Mouse (Mus musculus): ENCODE data around the gene Igsf21. TPM values are rescaled to one million over a fixed set of nuclear protein-coding genes. Genes with fewer than 3 reads are reported as not detected.

Igsf21 gene
- total and polyA plus RNA-seq, 2 experiments, result not detected

DNA sequence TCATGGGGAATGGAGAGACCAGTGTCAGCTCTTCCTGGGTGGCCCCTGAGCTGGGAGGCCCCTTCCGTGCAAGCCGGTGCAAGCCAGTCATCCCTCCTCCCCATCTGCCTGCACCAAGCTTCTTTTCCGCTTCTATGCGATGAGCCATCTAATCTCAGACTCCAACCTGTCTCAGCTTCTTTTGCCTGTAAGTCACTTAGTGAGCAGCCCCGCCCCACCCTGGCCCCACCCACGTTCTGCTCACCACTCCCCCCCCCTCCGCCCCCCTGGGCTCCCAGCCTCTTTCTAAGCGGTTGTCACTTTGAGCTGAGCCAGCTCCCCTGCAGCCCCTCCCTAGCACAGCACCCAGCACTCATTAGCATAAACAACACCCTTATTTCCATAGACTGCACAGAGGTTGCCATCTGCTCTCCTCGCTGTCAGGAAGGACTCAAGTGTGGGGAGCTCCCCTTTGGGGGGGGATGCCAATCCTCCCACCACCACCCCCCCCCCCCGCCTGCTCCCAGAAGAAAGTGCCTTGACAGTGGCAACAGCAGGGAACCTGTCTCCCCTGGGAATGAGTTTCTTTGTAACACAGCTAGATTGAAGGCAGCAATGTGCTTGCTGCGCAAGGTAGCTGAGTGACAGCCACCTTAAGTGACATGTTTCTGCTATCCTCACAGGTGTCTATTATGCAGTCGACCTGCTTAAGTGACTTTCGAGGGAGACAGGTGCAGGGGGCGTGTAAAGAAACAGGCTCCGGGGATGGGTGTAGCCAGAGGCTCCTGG lies 176.8 kb downstream of the Igsf21 start:
- H3K4me1 ChIP-seq (ENCODE audit: control insufficient read depth, insufficient read depth, low read length), result peaks cover 8% of the 10 kb centered on the region
- 36% methylated on average over 15 of the region's 15 CpGs for WGBS
- TF ChIP-seq CTCF (IDR thresholded peaks at IDR 0.05; ENCODE audit: low read depth, low read length) (no peak), POLR2A (IDR thresholded peaks at IDR 0.05; ENCODE audit: extremely low read depth, insufficient read depth, low read length) (no peak)

GRCm38 (mm10) chr4:140068468-140068867 lies 178.1 kb downstream of the Igsf21 start:
- H3K79me2 ChIP-seq (ENCODE audit: control insufficient read depth, insufficient read depth, low read length), result no peaks in the 10 kb centered on the region
- no peak overlapping the region for H3K9ac ChIP-seq (ENCODE audit: low read depth, low read length)
- H3K27ac ChIP-seq (replicated peaks; ENCODE audit: insufficient read depth, low read depth, low read length), result no peak overlapping the region
- H3K36me3 ChIP-seq (ENCODE audit: control insufficient read depth, insufficient read depth, low read length), result no peaks in the 10 kb centered on the region
- TF ChIP-seq POLR2A (IDR thresholded peaks at IDR 0.05; ENCODE audit: extremely low read depth, insufficient read depth, low read length), result no peak
- TF ChIP-seq CTCF (IDR thresholded peaks at IDR 0.05; ENCODE audit: low read depth, low read length), result no peak; the same call in 1 of the 2 replicates
- no peak overlapping the region for H3K4me3 ChIP-seq (ENCODE audit: insufficient read depth, low read depth, low read length)
- 95% methylated on average over 6 of the region's 6 CpGs for WGBS
- no peaks in the 10 kb centered on the region for H3K27me3 ChIP-seq (ENCODE audit: control insufficient read depth, insufficient read depth, low read length)
- no peak for DNase-seq (ENCODE audit: extremely low read depth, low read depth, low spot score)
- H3K4me1 ChIP-seq (ENCODE audit: control insufficient read depth, insufficient read depth, low read length), result peaks cover 8% of the 10 kb centered on the region

More for the DNA sequence above, 176.8 kb downstream of the Igsf21 start:
- Histone ChIP-seq H3K27ac (replicated peaks; ENCODE audit: insufficient read depth, low read depth, low read length) (no peak overlapping the region), H3K4me3 (ENCODE audit: insufficient read depth, low read depth, low read length) (no peak overlapping the region), H3K79me2 (ENCODE audit: control insufficient read depth, insufficient read depth, low read length) (no peaks in the 10 kb centered on the region), H3K27me3 (ENCODE audit: control insufficient read depth, insufficient read depth, low read length) (no peaks in the 10 kb centered on the region), H3K9ac (ENCODE audit: low read depth, low read length) (no peak overlapping the region), H3K36me3 (ENCODE audit: control insufficient read depth, insufficient read depth, low read length) (no peaks in the 10 kb centered on the region)
- no peak for DNase-seq (ENCODE audit: extremely low read depth, low read depth, low spot score)

- no peak for TF ChIP-seq POLR2A (IDR thresholded peaks at IDR 0.05; ENCODE audit: extremely low read depth, insufficient read depth, low read length)
- TF ChIP-seq CTCF (IDR thresholded peaks at IDR 0.05; ENCODE audit: low read depth, low read length), result no peak
- Histone ChIP-seq H3K9ac (ENCODE audit: low read depth, low read length) (no peak overlapping the region), H3K4me3 (ENCODE audit: insufficient read depth, low read depth, low read length) (no peak overlapping the region), H3K79me2 (ENCODE audit: control insufficient read depth, insufficient read depth, low read length) (no peaks in the 10 kb centered on the region), H3K27ac (replicated peaks; ENCODE audit: insufficient read depth, low read depth, low read length) (no peak overlapping the region), H3K27me3 (ENCODE audit: control insufficient read depth, insufficient read depth, low read length) (no peaks in the 10 kb centered on the region), H3K36me3 (ENCODE audit: control insufficient read depth, insufficient read depth, low read length) (no peaks in the 10 kb centered on the region), H3K4me1 (ENCODE audit: control insufficient read depth, insufficient read depth, low read length) (peaks cover 4% of the 10 kb centered on the region; the same call in 1 of the 2 replicates)
- peak; percentile 88 for DNase-seq (ENCODE audit: extremely low read depth, low read depth, low spot score)
- 17% methylated on average over 12 of the region's 12 CpGs for WGBS
Measured at GRCm38 (mm10) chr4:140066011-140066410, 180.6 kb downstream of the Igsf21 start.

DNA sequence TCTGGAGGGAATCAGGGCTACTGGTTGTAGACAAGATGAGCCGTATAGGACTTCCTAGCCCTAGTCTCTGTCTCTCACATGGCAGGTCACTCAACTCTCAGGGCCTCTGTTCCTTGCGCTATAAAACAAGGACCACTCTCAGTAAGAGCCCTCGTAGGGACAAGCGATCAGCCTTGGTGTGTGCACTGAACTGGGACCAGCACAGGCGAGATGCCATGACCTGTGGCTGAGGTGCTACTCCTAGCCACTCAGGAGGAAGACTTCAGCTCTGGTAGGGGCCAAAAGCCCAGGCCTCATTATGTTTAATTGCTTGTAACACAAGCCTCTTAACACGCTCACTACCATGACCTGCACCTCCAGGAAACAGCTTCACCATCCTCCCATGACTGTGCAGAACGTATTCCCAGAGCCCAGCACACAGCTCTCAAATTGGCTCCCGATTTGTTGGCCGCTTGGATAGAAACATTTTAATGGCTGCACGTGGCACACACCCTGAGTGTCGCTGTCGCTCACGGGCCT lies 183.4 kb downstream of the Igsf21 start:
- Histone ChIP-seq H3K79me2 (ENCODE audit: control insufficient read depth, insufficient read depth, low read length) (no peaks in the 10 kb centered on the region), H3K4me1 (ENCODE audit: control insufficient read depth, insufficient read depth, low read length) (peaks cover 4% of the 10 kb centered on the region; the same call in 1 of the 2 replicates), H3K27me3 (ENCODE audit: control insufficient read depth, insufficient read depth, low read length) (no peaks in the 10 kb centered on the region), H3K4me3 (ENCODE audit: insufficient read depth, low read depth, low read length) (no peak overlapping the region), H3K27ac (replicated peaks; ENCODE audit: insufficient read depth, low read depth, low read length) (no peak overlapping the region), H3K36me3 (ENCODE audit: control insufficient read depth, insufficient read depth, low read length) (no peaks in the 10 kb centered on the region), H3K9ac (ENCODE audit: low read depth, low read length) (no peak overlapping the region)
- 93% methylated on average over 13 of the region's 13 CpGs for WGBS
- DNase-seq (ENCODE audit: extremely low read depth, low read depth, low spot score), result no peak
- TF ChIP-seq POLR2A (IDR thresholded peaks at IDR 0.05; ENCODE audit: extremely low read depth, insufficient read depth, low read length), result no peak
- no peak for TF ChIP-seq CTCF (IDR thresholded peaks at IDR 0.05; ENCODE audit: low read depth, low read length)

GRCm38 (mm10) chr4:140060251-140060650 lies 186.3 kb downstream of the Igsf21 start:
- H3K27ac ChIP-seq (replicated peaks; ENCODE audit: insufficient read depth, low read depth, low read length), result no peak overlapping the region
- TF ChIP-seq CTCF (IDR thresholded peaks at IDR 0.05; ENCODE audit: low read depth, low read length), result no peak
- TF ChIP-seq POLR2A (IDR thresholded peaks at IDR 0.05; ENCODE audit: extremely low read depth, insufficient read depth, low read length), result no peak
- H3K9ac ChIP-seq (ENCODE audit: low read depth, low read length), result no peak overlapping the region
- no peaks in the 10 kb centered on the region for H3K27me3 ChIP-seq (ENCODE audit: control insufficient read depth, insufficient read depth, low read length)
- no peaks in the 10 kb centered on the region for H3K4me1 ChIP-seq (ENCODE audit: control insufficient read depth, insufficient read depth, low read length)
- H3K79me2 ChIP-seq (ENCODE audit: control insufficient read depth, insufficient read depth, low read length), result no peaks in the 10 kb centered on the region
- DNase-seq (ENCODE audit: extremely low read depth, low read depth, low spot score), result no peak
- WGBS, result 93% methylated on average over 5 of the region's 5 CpGs
- no peaks in the 10 kb centered on the region for H3K36me3 ChIP-seq (ENCODE audit: control insufficient read depth, insufficient read depth, low read length)
- H3K4me3 ChIP-seq (ENCODE audit: insufficient read depth, low read depth, low read length), result no peak overlapping the region

- 83% methylated on average over 7 of the region's 7 CpGs for WGBS
- H3K36me3 ChIP-seq (ENCODE audit: control insufficient read depth, insufficient read depth, low read length), result no peaks in the 10 kb centered on the region
- H3K79me2 ChIP-seq (ENCODE audit: control insufficient read depth, insufficient read depth, low read length), result no peaks in the 10 kb centered on the region
- TF ChIP-seq CTCF (IDR thresholded peaks at IDR 0.05; ENCODE audit: low read depth, low read length) (no peak), POLR2A (IDR thresholded peaks at IDR 0.05; ENCODE audit: extremely low read depth, insufficient read depth, low read length) (no peak)
- H3K4me3 ChIP-seq (ENCODE audit: insufficient read depth, low read depth, low read length), result no peak overlapping the region
- peaks cover 10% of the 10 kb centered on the region for H3K4me1 ChIP-seq (ENCODE audit: control insufficient read depth, insufficient read depth, low read length)
- H3K27me3 ChIP-seq (ENCODE audit: control insufficient read depth, insufficient read depth, low read length), result no peaks in the 10 kb centered on the region
- no peak overlapping the region for H3K27ac ChIP-seq (replicated peaks; ENCODE audit: insufficient read depth, low read depth, low read length)
- DNase-seq (ENCODE audit: extremely low read depth, low read depth, low spot score), result no peak
- H3K9ac ChIP-seq (ENCODE audit: low read depth, low read length), result no peak overlapping the region
Measured at GRCm38 (mm10) chr4:140053042-140053441, 193.5 kb downstream of the Igsf21 start.
